Comparison of ENCODE assay signal across 18 mouse cellular contexts in genomic region chr12:110693378-110693777, GRCm38 (mm10). TPM values are rescaled to one million over a fixed set of nuclear protein-coding genes. Genes with fewer than 3 reads are reported as not detected.
DNase-seq lines count a peak whose midpoint lies in the region; ATAC-seq and TF ChIP-seq lines count a peak whose summit lies in the region.
"Not testable (repeated sequence)": the region's sequence is repeated elsewhere in the genome, so short reads cannot be mapped to it uniquely, and the experiment has no call there.
"Had no signal": no experiment of that assay in that cellular context is flagged by ENCODE, and none has a peak within 500 bp of the region (broad histone marks: within the 10 kb centered on the region; RNA-seq: fewer than 3 reads in every experiment).

No protein-coding gene starts in this region.

- WGBS in intestine, embryonic 14.5 days, result 75% methylated on average over 5 of the region's 5 CpGs
- WGBS in liver, embryonic 13.5 days (ENCODE audit: insufficient replicate concordance), result 78% methylated on average over 5 of the region's 5 CpGs
- WGBS in midbrain, embryonic 10.5 days, result 89% methylated on average over 5 of the region's 5 CpGs

- TF ChIP-seq CTCF in embryonic fibroblast, embryonic 13.5 days (IDR thresholded peaks at IDR 0.05; ENCODE audit: borderline replicate concordance, insufficient read depth, low read length), result not testable (repeated sequence)

- not testable (repeated sequence) for ATAC-seq in intestine, embryonic 14.5 days (replicated peaks; ENCODE audit: low FRiP score, low TSS enrichment, low read depth); liver, embryonic 13.5 days (ENCODE audit: low read depth)

- in situ Hi-C loops in ES-E14 (cut with MboI; ENCODE audit: low sequenced_read_pairs in 2 of 2, unreplicated experiment in 2 of 2), result loop anchor here in 1 of 2 experiments (25.0 kb wide), 1 partner anchor 844 kb away; the partner anchor contains the start of gene Eif5

- H3K36me3 ChIP-seq in ES-E14 (ENCODE audit: control insufficient read depth, insufficient read depth, low read length, poor library complexity, severe bottlenecking), result peaks cover 44% of the 10 kb centered on the region
- peaks cover 51% of the 10 kb centered on the region for H3K36me3 ChIP-seq in intestine, embryonic 14.5 days (ENCODE audit: control insufficient read depth, insufficient read depth, low read length)
- H3K36me3 ChIP-seq in liver, embryonic 13.5 days, result peaks cover 58% of the 10 kb centered on the region
- peaks cover 62% of the 10 kb centered on the region for H3K36me3 ChIP-seq in midbrain, embryonic 10.5 days
- H3K36me3 ChIP-seq in splenic B cell, adult 2 months (ENCODE audit: control insufficient read depth, insufficient read depth, low read length, poor library complexity, severe bottlenecking), result peaks cover 24% of the 10 kb centered on the region

- H3K27ac ChIP-seq in ES-E14 (ENCODE audit: insufficient read depth, low read depth, low read length, poor library complexity, severe bottlenecking); embryonic fibroblast, embryonic 13.5 days (ENCODE audit: insufficient read depth, low read length); intestine, embryonic 14.5 days (ENCODE audit: low read depth); liver, embryonic 13.5 days; midbrain, embryonic 10.5 days (replicated peaks): not testable (repeated sequence)

- not testable (repeated sequence) for DNase-seq in ES-E14 (ENCODE audit: low read depth, low spot score); intestine, embryonic 14.5 days (ENCODE audit: low spot score); liver, embryonic 13.5 days; midbrain, embryonic 10.5 days (ENCODE audit: low spot score)
- peak; percentile 32 for DNase-seq in splenic B cell, adult 2 months (ENCODE audit: low read depth, low spot score)

- not testable (repeated sequence) for H3K9me3 ChIP-seq in ES-E14 (ENCODE audit: control insufficient read depth, insufficient read depth, low read depth, low read length); intestine, embryonic 14.5 days (ENCODE audit: control insufficient read depth, low read length); liver, embryonic 13.5 days (replicated peaks); midbrain, embryonic 10.5 days (replicated peaks)

- H3K27me3 ChIP-seq in intestine, embryonic 14.5 days (replicated peaks; ENCODE audit: control insufficient read depth, insufficient read depth, low read length); liver, embryonic 13.5 days; midbrain, embryonic 10.5 days (ENCODE audit: low read depth, poor library complexity, severe bottlenecking); splenic B cell, adult 2 months (ENCODE audit: control insufficient read depth, insufficient read depth, low read length, poor library complexity, severe bottlenecking): not testable (repeated sequence)

- peak overlapping the region; percentile 3; the same call in 1 of the 2 replicates for H3K4me2 ChIP-seq in intestine, embryonic 14.5 days (ENCODE audit: low read length)
- H3K4me2 ChIP-seq in liver, embryonic 13.5 days, result peak overlapping the region; percentile 41

- not testable (repeated sequence) for H3K4me1 ChIP-seq in ES-E14 (ENCODE audit: control insufficient read depth in 2 of 2, insufficient read depth in 2 of 2, low read length in 2 of 2, poor library complexity in 1 of 2); embryonic fibroblast, embryonic 13.5 days (ENCODE audit: control insufficient read depth, insufficient read depth, low read length); intestine, embryonic 14.5 days (replicated peaks; ENCODE audit: control insufficient read depth, insufficient read depth, low read length)
- peaks cover 42% of the 10 kb centered on the region for H3K4me1 ChIP-seq in liver, embryonic 13.5 days (replicated peaks)
- H3K4me1 ChIP-seq in midbrain, embryonic 10.5 days, result peaks cover 31% of the 10 kb centered on the region

- peak overlapping the region; percentile 48 to 66 for H3K4me3 ChIP-seq in ES-E14 (ENCODE audit: insufficient read depth in 1 of 2, low read depth in 1 of 2, low read length in 2 of 2, poor library complexity in 1 of 2, severe bottlenecking in 1 of 2)
- H3K4me3 ChIP-seq in embryonic fibroblast, embryonic 13.5 days (ENCODE audit: insufficient read depth, low read length), result peak overlapping the region; percentile 15; the same call in 1 of the 2 replicates
- not testable (repeated sequence) for H3K4me3 ChIP-seq in intestine, embryonic 14.5 days (ENCODE audit: low read depth, low read length)
- peak overlapping the region; percentile 22; the same call in 1 of the 2 replicates for H3K4me3 ChIP-seq in liver, embryonic 13.5 days (replicated peaks)
- H3K4me3 ChIP-seq in midbrain, embryonic 10.5 days, result 0 out of 2 replicates have a peak overlapping the region, but pooled peaks have one; percentile 2

- not testable (repeated sequence) for H3K9ac ChIP-seq in ES-E14 (ENCODE audit: insufficient read depth, low read depth, low read length, poor library complexity, severe bottlenecking); intestine, embryonic 14.5 days (ENCODE audit: low read length)
- H3K9ac ChIP-seq in liver, embryonic 13.5 days, result 0 out of 2 replicates have a peak overlapping the region, but pooled peaks have one; percentile 22

- TF ChIP-seq POLR2A in embryonic fibroblast, embryonic 13.5 days (IDR thresholded peaks at IDR 0.05; ENCODE audit: low read depth, low read length), result not testable (repeated sequence)

RNA-seq across cellular contexts. Expression of gene Hsp90aa1, which starts 9.2 kb away (rescaled TPM):
- total RNA-seq in ES-E14 (2012; rRNA removed), result 1,672 and 2,383 TPM in 2 replicates
- polyA plus RNA-seq in embryonic fibroblast, embryonic 13.5 days (2011; ENCODE audit: insufficient read length, low read depth, missing spikeins), result 645 and 834 TPM in 2 replicates
- 903 and 985 TPM in 2 replicates for polyA plus RNA-seq in intestine, embryonic 14.5 days (2014; fragmentation: Nextera tagmentation; extraction: Ambion mirVana)
- 1,126 and 1,282 TPM in 2 replicates for polyA plus RNA-seq in liver, embryonic 13.5 days (2015; fragmentation: Nextera tagmentation; extraction: Ambion mirVana)
- polyA plus RNA-seq in midbrain, embryonic 10.5 days (2016; fragmentation: Nextera tagmentation; extraction: Ambion mirVana), result 1,099 and 1,206 TPM in 2 replicates

RNA-seq across cellular contexts. Expression of gene 1700001K19Rik, which starts 11.0 kb away (rescaled TPM):
- not detected in 2 replicates for total RNA-seq in ES-E14 (2012; rRNA removed)
- not detected in 2 replicates for polyA plus RNA-seq in embryonic fibroblast, embryonic 13.5 days (2011; ENCODE audit: insufficient read length, low read depth, missing spikeins)
- 0.31 TPM in 1 of 2 replicates, not detected in the other for polyA plus RNA-seq in intestine, embryonic 14.5 days (2014; fragmentation: Nextera tagmentation; extraction: Ambion mirVana)
- not detected in 2 replicates for polyA plus RNA-seq in liver, embryonic 13.5 days (2015; fragmentation: Nextera tagmentation; extraction: Ambion mirVana)
- polyA plus RNA-seq in midbrain, embryonic 10.5 days (2016; fragmentation: Nextera tagmentation; extraction: Ambion mirVana), result not detected in 2 replicates
- total RNA-seq: adrenal gland, postnatal 10 days; adrenal gland, postnatal 4 days; common myeloid progenitor, adult 5-6 weeks; forebrain, postnatal 0 days; gastrocnemius, adult 18-20 months; gastrocnemius, postnatal 14 days; heart, adult 2 months; heart, postnatal 36 days had no signal
- polyA plus RNA-seq: brain, embryonic 14.5 days; embryonic facial prominence, embryonic 12.5 days; forebrain, embryonic 12.5 days; forebrain, postnatal 0 days; heart, postnatal 0 days had no signal

RNA-seq across cellular contexts. Expression of gene Wdr20, which starts 44.4 kb away (rescaled TPM):
- total RNA-seq in ES-E14 (2012; rRNA removed), result 27.4 and 30.3 TPM in 2 replicates
- polyA plus RNA-seq in embryonic fibroblast, embryonic 13.5 days (2011; ENCODE audit: insufficient read length, low read depth, missing spikeins), result 18.1 and 22.8 TPM in 2 replicates
- polyA plus RNA-seq in intestine, embryonic 14.5 days (2014; fragmentation: Nextera tagmentation; extraction: Ambion mirVana), result 23.7 and 24.1 TPM in 2 replicates
- 9.4 and 10.6 TPM in 2 replicates for polyA plus RNA-seq in liver, embryonic 13.5 days (2015; fragmentation: Nextera tagmentation; extraction: Ambion mirVana)
- 22.6 and 27.9 TPM in 2 replicates for polyA plus RNA-seq in midbrain, embryonic 10.5 days (2016; fragmentation: Nextera tagmentation; extraction: Ambion mirVana)
